Mouse (Mus musculus) embryonic facial prominence, embryonic 14.5 days (tissue): ENCODE results near the gene Tubb2b. TPM values are rescaled to one million over a fixed set of nuclear protein-coding genes. Genes with fewer than 3 reads are reported as not detected.

Experiments used
- ATAC-seq: fragments of 200-750 bp; cut with Nextera tagmentation; 2 replicates; pipeline ENCODE4 v1.8.0; 2017; ENCODE audit warnings: low read depth, moderate number of reproducible peaks, moderate TSS enrichment
- DNase-seq: peaks from one replicate; pipeline ENCODE4 v3.0.0-alpha.2; 2015; ENCODE audit warnings: low spot score
- H3K27ac ChIP-seq: fragments of 300-500 bp; sonication (generic); replicated peaks from 2 replicates; pipeline ENCODE4 v1.5.1; 2014; ENCODE audit warnings: low read depth, mild to moderate bottlenecking, low read length, moderate library complexity
- H3K27me3 ChIP-seq: fragments of 300-500 bp; sonication (generic); replicated peaks from 2 replicates; pipeline ENCODE4 v1.6.1; 2014; ENCODE audit warnings: low read length; ENCODE audit not compliant: control insufficient read depth, insufficient read depth
- H3K36me3 ChIP-seq: fragments of 300-500 bp; sonication (generic); 2 replicates; pipeline ENCODE4 v1.6.1; 2014; ENCODE audit warnings: low read length, mixed read lengths; ENCODE audit not compliant: control insufficient read depth, insufficient read depth
- H3K4me1 ChIP-seq: fragments of 300-500 bp; sonication (generic); 2 replicates; pipeline ENCODE4 v1.6.1; 2014; ENCODE audit warnings: antibody characterized with exemption, low read length; ENCODE audit not compliant: control insufficient read depth, insufficient read depth
- H3K4me2 ChIP-seq: fragments of 300-500 bp; sonication (generic); 2 replicates; pipeline ENCODE4 v1.6.1; 2014; ENCODE audit warnings: low read depth, mild to moderate bottlenecking, low read length, moderate library complexity, mixed read lengths
- H3K4me3 ChIP-seq: fragments of 300-500 bp; sonication (generic); 2 replicates; pipeline ENCODE4 v1.5.1; 2014; ENCODE audit warnings: low read depth, mild to moderate bottlenecking, low read length
- H3K9ac ChIP-seq: fragments of 300-500 bp; sonication (generic); 2 replicates; pipeline ENCODE4 v1.6.1; 2014; ENCODE audit warnings: low read depth, mild to moderate bottlenecking, low read length, moderate library complexity, mixed read lengths
- H3K9me3 ChIP-seq: fragments of 300-500 bp; sonication (generic); 2 replicates; pipeline ENCODE4 v1.6.1; 2016; ENCODE audit warnings: low read length; ENCODE audit not compliant: control insufficient read depth
- WGBS: fragments of 180-500 bp; shearing (Covaris S2); extraction: QIAGEN DNeasy Blood & Tissue Kit; methylation state at CpG from one replicate; pipeline ENCODE4 v1.1.7; 2014; 5-methylcytosine and 5-hydroxymethylcytosine counted together
- polyA plus RNA-seq: library from polyadenylated mRNA; unstranded; fragments of >200 nt; fragmentation: Nextera tagmentation; extraction: Ambion mirVana; gene quantifications from 2 replicates; pipeline ENCODE4 v1.2.1, GENCODE M21; 2014

The Tubb2b gene
- polyA plus RNA-seq, 1 experiment from 2014 or later, result 52.1 TPM

DNA sequence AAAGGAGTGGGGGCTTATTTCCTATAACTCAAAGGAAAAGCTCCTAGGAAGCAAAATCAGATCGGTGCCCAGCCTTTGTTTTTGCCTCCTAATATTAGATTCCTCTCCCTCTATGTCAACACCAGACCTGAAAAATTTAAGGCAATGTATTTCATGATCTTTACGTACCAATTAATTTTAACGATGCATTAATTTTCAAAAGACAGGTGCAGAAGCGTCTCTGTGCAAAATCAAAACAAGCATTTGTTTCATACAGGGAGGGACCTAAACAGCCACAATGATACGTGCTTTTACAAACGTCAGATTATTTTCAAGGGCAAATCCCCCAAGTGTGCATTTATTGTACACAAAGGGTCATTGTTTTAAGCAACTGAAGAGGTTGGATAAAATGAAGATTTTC, 2.6 kb upstream of the Tubb2b start:
- Histone ChIP-seq H3K4me2 (peak overlapping the region; percentile 85), H3K4me3 (peak overlapping the region; percentile 75; the same call in 1 of the 2 replicates), H3K27ac (peak overlapping the region; percentile 88; the same call in 1 of the 2 replicates), H3K36me3 (no peaks in the 10 kb centered on the region), H3K4me1 (peaks cover 35% of the 10 kb centered on the region), H3K9me3 (no peaks in the 10 kb centered on the region), H3K9ac (no peak overlapping the region), H3K27me3 (no peaks in the 10 kb centered on the region)
- 23% methylated on average over 6 of the region's 6 CpGs for WGBS
- DNase-seq (no peak), ATAC-seq (no peak)

DNA sequence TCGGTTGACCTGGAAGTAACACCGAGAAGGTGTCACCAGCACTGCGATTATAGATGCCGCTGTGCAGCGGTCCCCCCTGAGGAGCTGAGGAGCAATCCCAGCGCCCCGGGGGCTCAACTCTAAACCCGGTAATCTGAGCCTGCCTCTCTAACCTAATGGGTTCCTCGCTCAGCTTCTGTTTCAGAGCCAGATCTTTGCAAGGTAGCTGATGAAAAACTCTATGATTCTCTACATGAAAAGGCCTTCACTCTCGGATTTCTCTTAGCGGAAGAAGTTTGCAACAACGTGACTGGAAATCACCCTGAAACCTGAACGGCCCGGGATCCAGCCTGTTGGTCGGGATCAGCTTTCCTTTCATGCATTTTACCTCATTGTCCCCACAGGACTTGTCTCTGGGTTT, 2.0 kb upstream of the Tubb2b start:
- no peak for ATAC-seq
- H3K4me2 ChIP-seq, result peak overlapping the region; percentile 85
- H3K36me3 ChIP-seq, result no peaks in the 10 kb centered on the region
- peak; percentile 67 for DNase-seq
- peaks cover 35% of the 10 kb centered on the region for H3K4me1 ChIP-seq
- WGBS, result 2% methylated on average over 15 of the region's 15 CpGs
- peak overlapping the region; percentile 88; the same call in 1 of the 2 replicates for H3K27ac ChIP-seq
- peak overlapping the region; percentile 80; the same call in 1 of the 2 replicates for H3K9ac ChIP-seq
- H3K4me3 ChIP-seq, result peak overlapping the region; percentile 75
- H3K27me3 ChIP-seq, result no peaks in the 10 kb centered on the region
- H3K9me3 ChIP-seq, result no peaks in the 10 kb centered on the region

DNA sequence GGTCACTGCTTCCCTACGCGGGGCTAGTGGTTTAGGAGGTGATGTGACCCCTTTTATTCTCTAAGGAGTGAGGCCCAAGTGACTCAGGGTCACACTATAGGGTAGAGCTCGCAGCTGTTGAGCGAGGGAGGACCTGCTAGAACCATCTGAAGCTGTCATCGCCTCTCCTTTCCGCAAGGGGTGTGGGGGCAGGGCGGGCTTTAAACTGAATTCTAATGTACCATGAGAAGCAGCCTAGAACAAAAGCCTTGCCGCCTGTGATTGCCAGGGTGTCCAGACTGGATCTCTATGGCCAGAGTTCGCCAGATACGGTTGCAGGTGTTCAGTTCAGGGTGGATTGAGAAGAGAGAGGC, 1.4 kb upstream of the Tubb2b start:
- H3K9me3 ChIP-seq, result no peaks in the 10 kb centered on the region
- DNase-seq (peak; percentile 87), ATAC-seq (peak; percentile 24; the same call in 1 of the 2 replicates)
- peak overlapping the region; percentile 85 for H3K4me2 ChIP-seq
- H3K36me3 ChIP-seq, result no peaks in the 10 kb centered on the region
- peak overlapping the region; percentile 80 for H3K9ac ChIP-seq
- H3K4me1 ChIP-seq, result peaks cover 33% of the 10 kb centered on the region
- peak overlapping the region; percentile 75 for H3K4me3 ChIP-seq
- WGBS, result 2% methylated on average over 10 of the region's 10 CpGs
- H3K27me3 ChIP-seq, result no peaks in the 10 kb centered on the region
- H3K27ac ChIP-seq, result peak overlapping the region; percentile 88

DNA sequence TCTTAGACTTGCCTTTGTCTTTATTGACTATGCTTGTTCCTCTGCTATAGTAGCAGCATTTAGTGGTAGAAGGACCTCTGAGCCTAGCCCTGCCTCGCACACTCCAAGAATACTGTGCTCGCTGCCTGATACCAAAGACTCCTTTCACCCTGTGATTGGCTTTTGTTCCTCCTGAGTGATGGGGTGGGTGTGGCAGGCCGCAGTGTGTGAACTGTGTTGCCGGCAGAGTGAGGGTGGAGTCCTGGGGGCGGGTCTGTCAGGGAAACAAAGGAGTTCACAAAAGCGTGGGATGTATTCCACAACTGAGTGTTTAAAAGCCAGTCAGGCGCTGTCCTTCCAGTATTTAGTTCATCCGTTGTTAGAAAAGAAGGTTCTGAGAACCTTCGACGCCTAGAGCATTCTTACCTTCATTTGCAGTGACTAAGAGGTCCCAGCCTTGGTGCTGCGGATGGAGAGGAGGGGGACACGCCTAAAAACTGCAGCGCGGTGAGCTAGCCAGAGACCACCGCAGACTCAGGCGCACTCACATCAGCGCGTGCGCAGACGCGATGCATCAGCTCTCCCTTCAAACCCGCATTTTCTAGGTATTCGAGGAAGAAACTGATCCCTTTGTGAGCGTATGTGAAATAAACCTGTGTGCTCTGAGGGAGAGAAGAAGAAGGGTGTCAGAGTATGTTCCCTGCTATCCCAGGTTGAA, 893 bp upstream of the Tubb2b start:
- ATAC-seq (peak; percentile 71), DNase-seq (peak; percentile 92)
- Histone ChIP-seq H3K27me3 (no peaks in the 10 kb centered on the region), H3K27ac (peak overlapping the region; percentile 88), H3K4me3 (peak overlapping the region; percentile 75), H3K9me3 (no peaks in the 10 kb centered on the region), H3K4me1 (peaks cover 33% of the 10 kb centered on the region), H3K36me3 (no peaks in the 10 kb centered on the region), H3K4me2 (peak overlapping the region; percentile 85), H3K9ac (peak overlapping the region; percentile 80)
- under 1% methylated on average over 24 of the region's 24 CpGs for WGBS

DNA sequence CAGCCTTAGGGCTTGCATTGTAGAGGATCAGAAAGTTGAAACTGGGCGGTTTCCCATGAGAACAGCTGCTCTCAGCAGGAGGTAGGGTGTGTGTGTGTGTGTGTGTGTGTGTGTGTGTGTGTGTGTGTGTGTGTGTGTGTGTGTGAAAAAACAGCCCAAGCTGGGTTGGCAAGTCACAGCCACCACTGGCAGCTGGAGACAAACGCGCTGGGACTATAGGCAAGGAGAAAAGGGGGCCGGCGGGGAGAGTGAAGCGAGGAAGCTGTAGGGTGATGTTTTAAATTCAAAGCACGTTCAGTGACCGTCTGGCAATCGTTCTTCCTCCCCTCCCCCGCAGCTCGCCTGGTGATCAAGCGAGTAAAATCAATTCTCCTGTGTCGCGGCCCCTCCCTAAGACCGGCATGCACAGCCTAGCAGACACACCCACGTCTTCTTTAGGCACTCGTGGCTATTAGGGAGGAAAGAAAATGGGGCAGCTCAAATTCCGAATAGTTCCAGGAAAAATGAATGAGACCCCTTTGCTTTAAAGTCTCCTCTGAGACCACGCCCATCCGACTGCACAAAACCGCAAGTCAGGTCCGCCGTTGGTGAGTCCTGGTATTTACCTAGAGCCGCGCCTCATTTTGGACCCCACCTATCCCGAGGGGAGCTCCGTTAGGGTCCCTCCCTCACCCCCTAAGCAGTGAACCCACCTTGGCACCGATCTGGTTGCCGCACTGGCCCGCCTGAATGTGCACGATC, 611 bp downstream of the Tubb2b start:
- Histone ChIP-seq H3K36me3 (0 out of 2 replicates have a peak, but pooled peaks cover 12% of the 10 kb centered on the region), H3K27me3 (no peaks in the 10 kb centered on the region), H3K4me3 (peak overlapping the region; percentile 75), H3K27ac (peak overlapping the region; percentile 88), H3K9me3 (no peaks in the 10 kb centered on the region), H3K4me2 (peak overlapping the region; percentile 85), H3K9ac (peak overlapping the region; percentile 80), H3K4me1 (peaks cover 33% of the 10 kb centered on the region)
- peak; percentile 84 for DNase-seq
- ATAC-seq, result peak; percentile 7
- 0% methylated on average over 27 of the region's 31 CpGs for WGBS

DNA sequence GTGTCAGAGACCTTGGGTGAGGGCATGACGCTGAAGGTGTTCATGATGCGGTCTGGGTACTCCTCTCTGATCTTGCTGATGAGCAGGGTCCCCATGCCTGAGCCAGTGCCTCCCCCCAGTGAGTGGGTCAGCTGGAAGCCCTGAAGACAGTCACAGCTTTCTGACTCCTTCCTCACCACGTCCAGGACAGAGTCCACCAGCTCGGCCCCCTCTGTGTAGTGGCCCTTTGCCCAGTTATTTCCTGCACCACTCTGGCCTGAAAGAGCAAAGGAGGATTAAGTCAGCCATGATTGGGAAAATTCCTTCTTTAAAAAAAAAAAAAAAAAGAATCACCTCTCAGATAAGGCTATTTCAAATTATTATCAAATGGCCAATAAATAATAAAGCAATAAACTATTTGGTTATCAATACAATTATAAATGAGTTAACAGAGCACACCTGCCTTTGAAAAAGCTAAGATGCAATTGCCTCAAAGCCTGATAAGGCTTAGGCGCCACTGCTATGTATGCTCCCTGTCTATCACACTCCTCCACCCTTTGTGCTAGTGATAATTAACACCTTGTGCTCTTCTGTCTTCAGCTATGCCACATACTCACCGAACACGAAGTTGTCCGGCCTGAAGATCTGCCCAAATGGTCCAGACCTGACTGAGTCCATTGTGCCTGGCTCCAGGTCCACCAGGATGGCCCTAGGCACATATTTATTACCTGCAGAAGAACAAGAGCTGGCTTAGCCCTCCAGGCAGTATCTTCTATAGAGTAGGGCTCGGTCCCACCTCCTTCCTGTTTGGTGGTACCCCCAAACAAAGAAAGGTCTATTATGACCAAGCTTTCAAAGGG, 1.8 kb downstream of the Tubb2b start:
- WGBS, result 73% methylated on average over 9 of the region's 9 CpGs
- Histone ChIP-seq H3K9me3 (no peaks in the 10 kb centered on the region), H3K27me3 (no peaks in the 10 kb centered on the region), H3K4me1 (peaks cover 33% of the 10 kb centered on the region), H3K4me2 (peak overlapping the region; percentile 85), H3K9ac (no peak overlapping the region), H3K4me3 (peak overlapping the region; percentile 75), H3K27ac (no peak overlapping the region), H3K36me3 (0 out of 2 replicates have a peak, but pooled peaks cover 20% of the 10 kb centered on the region)
- ATAC-seq (no peak), DNase-seq (no peak)

DNA sequence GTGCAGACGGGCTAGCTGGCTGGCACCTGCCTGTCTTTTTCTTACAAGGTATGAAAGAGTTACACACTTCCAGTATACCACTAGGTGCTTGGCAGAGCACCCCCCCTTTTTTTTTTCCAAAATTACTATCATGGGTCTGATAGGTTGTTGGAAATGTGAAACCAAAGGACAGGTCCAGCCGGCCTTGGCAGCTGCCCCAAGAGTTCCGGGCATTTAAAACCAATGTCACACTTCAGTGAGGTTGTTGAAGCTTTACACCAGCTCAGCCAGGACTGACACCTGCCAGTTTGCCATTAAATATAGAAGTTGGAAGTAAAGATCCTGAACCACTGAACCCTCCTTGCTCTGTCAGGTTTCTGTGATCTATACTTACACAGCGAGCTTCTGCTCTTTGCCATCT, 4.6 kb downstream of the Tubb2b start:
- ATAC-seq, result no peak
- H3K36me3 ChIP-seq, result peaks cover 27% of the 10 kb centered on the region; the same call in 1 of the 2 replicates
- H3K4me3 ChIP-seq, result no peak overlapping the region
- H3K9me3 ChIP-seq, result no peaks in the 10 kb centered on the region
- H3K4me2 ChIP-seq, result peak overlapping the region; percentile 33; the same call in 1 of the 2 replicates
- no peak overlapping the region for H3K9ac ChIP-seq
- no peak overlapping the region for H3K27ac ChIP-seq
- H3K27me3 ChIP-seq, result no peaks in the 10 kb centered on the region
- peaks cover 10% of the 10 kb centered on the region; the same call in 1 of the 2 replicates for H3K4me1 ChIP-seq
- WGBS, result 71% methylated on average over 4 of the region's 4 CpGs
- no peak for DNase-seq

DNA sequence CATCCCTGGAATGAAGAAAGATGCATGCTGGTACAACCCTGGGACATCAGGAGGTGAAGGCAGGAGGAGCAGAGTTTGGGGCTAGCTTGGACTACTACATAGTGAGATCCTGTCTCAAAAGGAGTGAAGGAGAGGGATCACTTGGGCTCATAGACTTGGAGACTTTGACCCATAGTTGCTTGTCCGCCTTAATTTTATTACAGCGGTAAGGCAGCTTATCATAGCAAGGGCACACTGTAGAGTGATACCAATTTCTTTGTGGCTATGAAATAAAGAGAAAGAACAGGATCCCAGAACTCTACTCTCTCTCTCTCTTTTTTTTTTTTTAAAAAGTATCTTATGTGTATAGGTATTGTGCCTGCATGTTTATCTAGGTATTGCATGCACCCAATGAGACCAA, 9.7 kb downstream of the Tubb2b start:
- ATAC-seq, result no peak
- H3K4me3 ChIP-seq, result no peak overlapping the region

More for the DNA sequence above, 9.7 kb downstream of the Tubb2b start:
- WGBS, result 97% methylated on average over 2 of the region's 2 CpGs
- no peak overlapping the region for H3K27ac ChIP-seq
- DNase-seq, result no peak
- no peaks in the 10 kb centered on the region for H3K27me3 ChIP-seq
- no peak overlapping the region for H3K9ac ChIP-seq
- H3K4me1 ChIP-seq, result no peaks in the 10 kb centered on the region
- no peak overlapping the region for H3K4me2 ChIP-seq
- peaks cover 23% of the 10 kb centered on the region; the same call in 1 of the 2 replicates for H3K36me3 ChIP-seq
- no peaks in the 10 kb centered on the region for H3K9me3 ChIP-seq
